Mouse (Mus musculus) heart, postnatal 10 days (tissue): ENCODE measurements at regions not wholly inside any gene's neighbourhood (a gene's known extent, or its start where the extent isn't known, plus 50 kb on each side); places are given as distances from the start of the nearest gene placed in this dataset.

Experiments used
- DNase-seq, 2 experiments: peaks; one replicate each; pipeline ENCODE4 v3.0.0; 2021
- intact Hi-C: fragments of 180-260 bp; cut with DNase I; formaldehyde crosslinking; loops from one replicate; pipeline ENCODE4 v1.15.1; 2025

GRCm38 (mm10) chr15:85658101-85658885, 76.0 kb upstream of the Wnt7b start:
- intact Hi-C loops = no loop called here
- DNase-seq = peak; percentile 44 to 50

GRCm38 (mm10) chr15:85660528-85661392, 74.0 kb upstream of the Ppara start:
- DNase-seq = no peak
- intact Hi-C loops = no loop called here

GRCm38 (mm10) chr15:85661393-85661690, 73.4 kb upstream of the Ppara start:
- intact Hi-C loops = no loop called here
- no peak for DNase-seq

GRCm38 (mm10) chr15:85661771-85662170, 73.0 kb upstream of the Ppara start:
- intact Hi-C loops = no loop called here
- no peak for DNase-seq

GRCm38 (mm10) chr15:85662271-85662670, 72.5 kb upstream of the Ppara start:
- intact Hi-C loops = no loop called here
- DNase-seq = no peak

GRCm38 (mm10) chr15:85662673-85663072, 72.1 kb upstream of the Ppara start:
- no peak for DNase-seq
- intact Hi-C loops = no loop called here

- intact Hi-C loops = no loop called here
- no peak for DNase-seq
These were observed 70.9 kb upstream of the Ppara start for GRCm38 (mm10) chr15:85663757-85664431.

GRCm38 (mm10) chr15:85664432-85664828, 70.4 kb upstream of the Ppara start:
- peak in 1 of 2 experiments; percentile 21 for DNase-seq
- intact Hi-C loops = no loop called here

GRCm38 (mm10) chr15:85665181-85665821, 69.5 kb upstream of the Ppara start:
- intact Hi-C loops = no loop called here
- DNase-seq = peak in 1 of 2 experiments; percentile 21

GRCm38 (mm10) chr15:85666496-85666895, 68.3 kb upstream of the Ppara start:
- intact Hi-C loops = loop anchor here (2.0 kb wide), 1 partner anchor 32 kb away; no protein-coding TSS in a partner anchor
- peak in 1 of 2 experiments; percentile 36 for DNase-seq

- intact Hi-C loops = loop anchor here (1.0 to 2.0 kb wide), 2 partner anchors 13 to 33 kb away; no protein-coding TSS in a partner anchor
- DNase-seq = peak; percentile 72 to 75
These were observed 67.4 kb upstream of the Ppara start for GRCm38 (mm10) chr15:85667381-85667791.

GRCm38 (mm10) chr15:85667906-85668590, 66.7 kb upstream of the Ppara start:
- no peak for DNase-seq
- intact Hi-C loops = loop anchor here (1.0 to 2.0 kb wide), 2 partner anchors 14 to 33 kb away; no protein-coding TSS in a partner anchor

GRCm38 (mm10) chr15:85668871-85669651, 65.7 kb upstream of the Ppara start:
- intact Hi-C loops = no loop called here
- DNase-seq = no peak

- DNase-seq = peak; percentile 87 to 88
- intact Hi-C loops = no loop called here
These were observed 65.1 kb upstream of the Ppara start for GRCm38 (mm10) chr15:85669652-85670175.

GRCm38 (mm10) chr15:85670176-85670788, 64.5 kb upstream of the Ppara start:
- DNase-seq = peak; percentile 81 to 82
- intact Hi-C loops = no loop called here

GRCm38 (mm10) chr15:85670789-85671700, 63.7 kb upstream of the Ppara start:
- DNase-seq = peak; percentile 95 to 96
- intact Hi-C loops = no loop called here

- peak in 1 of 2 experiments; percentile 79 for DNase-seq
- intact Hi-C loops = loop anchor here (1.0 kb wide), 1 partner anchor 59 kb away; no protein-coding TSS in a partner anchor
These were observed 63.0 kb upstream of the Ppara start for GRCm38 (mm10) chr15:85671701-85672191.
